Mouse (Mus musculus): Measurements from ENCODE around the gene Vmn2r106. TPM values are rescaled to one million over a fixed set of nuclear protein-coding genes. Genes with fewer than 3 reads are reported as not detected.

Gene Vmn2r106
- polyA plus RNA-seq (2015; fragmentation: Illumina TruSeq; extraction: RNeasy Lipid Tissue Mini Kit (QIAGEN cat#74804); ENCODE audit: insufficient read depth, low replicate concordance) = not detected

DNA sequence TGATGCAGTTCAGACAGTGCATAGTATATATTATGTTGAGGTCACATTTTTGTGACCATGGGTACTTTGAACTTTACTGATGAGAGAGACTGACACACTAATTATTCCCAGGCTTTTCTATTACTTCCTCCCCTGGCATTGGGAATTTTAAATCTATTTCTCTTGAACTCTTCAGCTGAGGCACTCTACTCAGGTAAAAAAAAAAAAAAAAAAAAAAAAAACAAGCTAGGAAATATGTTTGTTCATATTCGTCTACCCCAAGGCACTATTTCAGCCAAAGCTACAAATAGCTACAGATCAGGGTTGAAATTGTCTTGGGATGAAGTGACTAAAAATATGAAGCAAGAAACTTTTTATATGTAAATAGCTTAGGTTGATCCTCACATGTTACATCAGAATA is at the start of gene Vmn2r106:
Gene Vmn2r106, minus strand, starts transcription at position 101 of the 400 bp plus-strand sequence.

DNA sequence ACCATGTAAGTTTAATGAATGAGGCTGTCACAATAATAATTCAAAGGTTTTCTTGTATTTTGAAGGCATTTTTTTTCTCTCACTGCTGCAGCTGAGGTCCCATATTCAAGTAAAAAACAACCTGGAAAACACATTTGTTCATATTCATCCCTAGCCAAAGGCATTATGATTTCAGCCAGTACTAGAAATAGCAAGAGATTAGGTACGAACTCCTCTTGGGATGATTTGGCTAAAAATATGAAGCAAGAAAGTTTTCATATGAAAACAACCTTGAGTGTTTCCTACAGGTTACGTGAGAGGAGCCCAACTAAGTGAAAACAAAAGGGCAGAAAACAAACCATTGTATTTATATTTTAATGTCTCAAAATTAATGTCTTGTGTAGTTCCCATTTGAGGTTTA is 50.4 kb downstream of the Vmn2r106 start, which contains the start of gene Vmn2r105:
Gene Vmn2r105, minus strand, starts transcription at position 101 of the 400 bp plus-strand sequence.

Other genes starting within 250 kb of the Vmn2r106 start
- not detected for gene Vmn2r104, start 237.2 kb downstream of the Vmn2r106 start, polyA plus RNA-seq (2015; fragmentation: Illumina TruSeq; extraction: RNeasy Lipid Tissue Mini Kit (QIAGEN cat#74804); ENCODE audit: insufficient read depth, low replicate concordance)
- gene Fpr-rs7, start 171.3 kb downstream of the Vmn2r106 start, polyA plus RNA-seq (2015; fragmentation: Illumina TruSeq; extraction: RNeasy Lipid Tissue Mini Kit (QIAGEN cat#74804); ENCODE audit: insufficient read depth, low replicate concordance) = not detected
- not detected for gene Fpr-rs6, start 102.5 kb downstream of the Vmn2r106 start, polyA plus RNA-seq (2015; fragmentation: Illumina TruSeq; extraction: RNeasy Lipid Tissue Mini Kit (QIAGEN cat#74804); ENCODE audit: insufficient read depth, low replicate concordance)
- not detected for gene Vmn2r105, start 50.5 kb downstream of the Vmn2r106 start, polyA plus RNA-seq (2015; fragmentation: Illumina TruSeq; extraction: RNeasy Lipid Tissue Mini Kit (QIAGEN cat#74804); ENCODE audit: insufficient read depth, low replicate concordance)
- gene Vmn2r107, start 59.7 kb upstream of the Vmn2r106 start, polyA plus RNA-seq (2015; fragmentation: Illumina TruSeq; extraction: RNeasy Lipid Tissue Mini Kit (QIAGEN cat#74804); ENCODE audit: insufficient read depth, low replicate concordance) = not detected
- gene Vmn1r224, start 128.6 kb upstream of the Vmn2r106 start, polyA plus RNA-seq (2015; fragmentation: Illumina TruSeq; extraction: RNeasy Lipid Tissue Mini Kit (QIAGEN cat#74804); ENCODE audit: insufficient read depth, low replicate concordance) = not detected
- not detected for gene Vmn2r108, start 195.8 kb upstream of the Vmn2r106 start, polyA plus RNA-seq (2015; fragmentation: Illumina TruSeq; extraction: RNeasy Lipid Tissue Mini Kit (QIAGEN cat#74804); ENCODE audit: insufficient read depth, low replicate concordance)
- not detected for gene Vmn1r225, start 212.6 kb upstream of the Vmn2r106 start, polyA plus RNA-seq (2015; fragmentation: Illumina TruSeq; extraction: RNeasy Lipid Tissue Mini Kit (QIAGEN cat#74804); ENCODE audit: insufficient read depth, low replicate concordance)